Mouse (Mus musculus) adrenal gland, postnatal 4 days (tissue): ENCODE measurements at regions not wholly inside any gene's neighbourhood (a gene's known extent, or its start where the extent isn't known, plus 50 kb on each side); places are given as distances from the start of the nearest gene placed in this dataset.

Experiments used
- DNase-seq, 2 experiments: peaks; one replicate each; pipeline ENCODE4 v3.0.0; 2021 to 2022; ENCODE audit warnings: low spot score in 2 of 2, mixed read lengths in 2 of 2

GRCm38 (mm10) chr4:8957771-8958170 is 718.9 kb upstream of the Car8 start:
- no peak for DNase-seq

GRCm38 (mm10) chr4:8957023-8957343 is 718.1 kb upstream of the Car8 start:
- no peak for DNase-seq

GRCm38 (mm10) chr4:8956312-8957022 is 717.6 kb upstream of the Car8 start:
- no peak for DNase-seq

GRCm38 (mm10) chr4:8955306-8955705 is 716.5 kb upstream of the Car8 start:
- DNase-seq, result no peak

GRCm38 (mm10) chr4:8954356-8954914 is 715.6 kb upstream of the Car8 start:
- no peak for DNase-seq

- no peak for DNase-seq
Observed at GRCm38 (mm10) chr4:8953181-8953580, 714.3 kb upstream of the Car8 start.

- no peak for DNase-seq
Observed at GRCm38 (mm10) chr4:8949951-8950350, 711.1 kb upstream of the Car8 start.

GRCm38 (mm10) chr4:8949537-8949936 is 710.7 kb upstream of the Car8 start:
- DNase-seq, result no peak

- DNase-seq, result no peak
Observed at GRCm38 (mm10) chr4:8945116-8945515, 706.3 kb upstream of the Car8 start.

- no peak for DNase-seq
Observed at GRCm38 (mm10) chr4:8943080-8943479, 704.2 kb upstream of the Car8 start.

GRCm38 (mm10) chr4:8938948-8939411 is 700.1 kb upstream of the Car8 start:
- no peak for DNase-seq

- DNase-seq, result no peak
Observed at GRCm38 (mm10) chr4:8935899-8936298, 697.1 kb upstream of the Car8 start.

- no peak for DNase-seq
Observed at GRCm38 (mm10) chr4:8934541-8934940, 695.7 kb upstream of the Car8 start.

- no peak for DNase-seq
Observed at GRCm38 (mm10) chr4:8929346-8929745, 690.5 kb upstream of the Car8 start.

GRCm38 (mm10) chr4:8928551-8929305 is 689.9 kb upstream of the Car8 start:
- no peak for DNase-seq

GRCm38 (mm10) chr4:8927276-8927906 is 688.5 kb upstream of the Car8 start:
- no peak for DNase-seq

- DNase-seq, result no peak
Observed at GRCm38 (mm10) chr4:8926642-8927275, 687.9 kb upstream of the Car8 start.

GRCm38 (mm10) chr4:8922695-8923363 is 684.0 kb upstream of the Car8 start:
- no peak for DNase-seq

GRCm38 (mm10) chr4:8921477-8922385 is 682.9 kb upstream of the Car8 start:
- DNase-seq, result no peak

- no peak for DNase-seq
Observed at GRCm38 (mm10) chr4:8920306-8920705, 681.5 kb upstream of the Car8 start.
